Comparison of ENCODE assay signal across 12 mouse cellular contexts in the genomic region with DNA sequence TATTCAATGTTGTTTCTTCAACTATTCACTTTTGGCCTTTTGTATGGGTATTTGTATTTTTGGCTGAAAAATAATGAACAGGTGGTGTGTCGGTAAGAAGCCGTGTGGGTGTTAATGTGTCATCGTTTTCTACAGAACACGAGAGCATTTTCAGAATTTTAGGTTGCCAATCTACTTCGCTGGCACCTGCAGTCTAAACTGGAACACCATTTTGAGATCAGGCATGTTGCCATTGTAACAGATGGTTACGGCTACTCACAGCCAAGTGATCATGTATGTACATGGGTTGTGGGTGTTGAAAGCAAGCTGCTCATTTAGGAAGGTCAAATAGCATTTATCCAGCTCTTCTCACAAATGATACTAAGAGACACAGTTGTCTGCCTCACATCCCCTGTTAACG.
DNase-seq lines count a peak whose midpoint lies in the region; ATAC-seq and TF ChIP-seq lines count a peak whose summit lies in the region.
"Had no signal": no experiment of that assay in that cellular context is flagged by ENCODE, and none has a peak within 500 bp of the region (broad histone marks: within the 10 kb centered on the region; RNA-seq: fewer than 3 reads in every experiment).

No protein-coding gene starts in this region.

- 60% methylated on average over 7 of the region's 7 CpGs for WGBS in hindbrain, postnatal 0 days
- 92% methylated on average over 7 of the region's 7 CpGs for WGBS in hindbrain, embryonic 13.5 days
- 84% methylated on average over 7 of the region's 7 CpGs for WGBS in kidney, adult 2 months

- ATAC-seq in hindbrain, postnatal 0 days, result peak; percentile 82
- no peak for ATAC-seq in hindbrain, embryonic 13.5 days (ENCODE audit: low FRiP score)
- ATAC-seq: lung, postnatal 0 days had no signal

- no peak for TF ChIP-seq CTCF in hindbrain, postnatal 0 days (IDR thresholded peaks at IDR 0.05; ENCODE audit: low read depth)
- TF ChIP-seq CTCF in kidney, adult 2 months (conservative IDR thresholded peaks at IDR 0.05; ENCODE audit: insufficient read depth, insufficient read length, low read depth, low read length), result no peak

- H3K36me3 ChIP-seq in hindbrain, postnatal 0 days (ENCODE audit: insufficient read depth, low read length), result no peaks in the 10 kb centered on the region
- no peaks in the 10 kb centered on the region for H3K36me3 ChIP-seq in hindbrain, embryonic 13.5 days
- no peaks in the 10 kb centered on the region for H3K36me3 ChIP-seq in kidney, adult 2 months (ENCODE audit: control insufficient read depth, insufficient read depth, low read length)
- H3K36me3 ChIP-seq: embryonic facial prominence, embryonic 10.5 days; heart, embryonic 13.5 days had no signal

- H3K27ac ChIP-seq in hindbrain, postnatal 0 days, result no peak overlapping the region
- H3K27ac ChIP-seq in hindbrain, embryonic 13.5 days, result no peak overlapping the region
- no peak overlapping the region for H3K27ac ChIP-seq in kidney, adult 2 months (ENCODE audit: insufficient read depth, low read depth, low read length)
- H3K27ac ChIP-seq: embryonic facial prominence, embryonic 10.5 days; heart, embryonic 13.5 days had no signal

- TF ChIP-seq POLR2A in kidney, adult 2 months (IDR thresholded peaks at IDR 0.05; ENCODE audit: low read depth, low read length), result no peak

- H3K9ac ChIP-seq in hindbrain, postnatal 0 days (replicated peaks; ENCODE audit: low read length), result no peak overlapping the region
- no peak overlapping the region for H3K9ac ChIP-seq in hindbrain, embryonic 13.5 days
- H3K9ac ChIP-seq: heart, embryonic 13.5 days had no signal

- H3K4me3 ChIP-seq in hindbrain, postnatal 0 days (ENCODE audit: low read length), result no peak overlapping the region
- no peak overlapping the region for H3K4me3 ChIP-seq in hindbrain, embryonic 13.5 days
- no peak overlapping the region for H3K4me3 ChIP-seq in kidney, adult 2 months (ENCODE audit: insufficient read depth, low read depth, low read length)
- H3K4me3 ChIP-seq: embryonic facial prominence, embryonic 10.5 days; heart, embryonic 13.5 days had no signal

- no peaks in the 10 kb centered on the region for H3K9me3 ChIP-seq in hindbrain, postnatal 0 days (ENCODE audit: low read length)
- no peaks in the 10 kb centered on the region for H3K9me3 ChIP-seq in hindbrain, embryonic 13.5 days
- H3K9me3 ChIP-seq: embryonic facial prominence, embryonic 10.5 days; heart, embryonic 13.5 days had no signal

- H3K27me3 ChIP-seq in hindbrain, postnatal 0 days (ENCODE audit: insufficient read depth, low read length), result no peaks in the 10 kb centered on the region
- H3K27me3 ChIP-seq in hindbrain, embryonic 13.5 days, result no peaks in the 10 kb centered on the region
- no peaks in the 10 kb centered on the region for H3K27me3 ChIP-seq in kidney, adult 2 months (replicated peaks; ENCODE audit: control insufficient read depth, insufficient read depth, low read length)
- H3K27me3 ChIP-seq: heart, embryonic 13.5 days had no signal

- no peak overlapping the region for H3K4me2 ChIP-seq in hindbrain, postnatal 0 days (ENCODE audit: low read depth, low read length)
- H3K4me2 ChIP-seq in hindbrain, embryonic 13.5 days, result no peak overlapping the region
- H3K4me2 ChIP-seq: heart, embryonic 13.5 days had no signal

- DNase-seq in hindbrain, postnatal 0 days (ENCODE audit: low spot score), result peak; percentile 87
- DNase-seq in cerebellum, postnatal 25 days, result peak; percentile 87 to 91
- peak; percentile 9 to 29 for DNase-seq in layer of hippocampus, postnatal 25 days (ENCODE audit: extremely low spot score in 1 of 2, low spot score in 1 of 2)
- peak; percentile 9 to 12 for DNase-seq in right cerebral cortex, postnatal 36 days (ENCODE audit: low spot score in 2 of 2)
- DNase-seq in kidney, adult 2 months, result no peak
- DNase-seq in lung, postnatal 25 days (ENCODE audit: low spot score), result no peak
- DNase-seq in MN1 (ENCODE audit: low spot score), result no peak
- DNase-seq: kidney, adult 11 months had no signal

- no peaks in the 10 kb centered on the region for H3K4me1 ChIP-seq in hindbrain, postnatal 0 days (ENCODE audit: insufficient read depth, low read length)
- no peaks in the 10 kb centered on the region for H3K4me1 ChIP-seq in hindbrain, embryonic 13.5 days (replicated peaks)
- H3K4me1 ChIP-seq in kidney, adult 2 months (ENCODE audit: control insufficient read depth, insufficient read depth, low read length), result no peaks in the 10 kb centered on the region
- H3K4me1 ChIP-seq: embryonic facial prominence, embryonic 10.5 days; heart, embryonic 13.5 days had no signal

Comparison
In these comparisons a context has a peak if more than half of its experiments do, and no peak if none do; other contexts are left out.
1. DNase-seq: peak in hindbrain, postnatal 0 days (single experiment), cerebellum, postnatal 25 days (2 of 2), layer of hippocampus, postnatal 25 days (2 of 2) and right cerebral cortex, postnatal 36 days (2 of 2); none in kidney, adult 2 months (single experiment), lung, postnatal 25 days (single experiment) and MN1 (single experiment).